Mouse (Mus musculus): ENCODE measurements around the gene Magoh. TPM values are rescaled to one million over a fixed set of nuclear protein-coding genes. Genes with fewer than 3 reads are reported as not detected.
A peak's percentile ranks its signal among the peaks of the same experiment; 100 is the strongest.

Magoh gene
- total RNA-seq, 2 experiments from 2014 or later = 33.9 to 41.7 TPM

DNA sequence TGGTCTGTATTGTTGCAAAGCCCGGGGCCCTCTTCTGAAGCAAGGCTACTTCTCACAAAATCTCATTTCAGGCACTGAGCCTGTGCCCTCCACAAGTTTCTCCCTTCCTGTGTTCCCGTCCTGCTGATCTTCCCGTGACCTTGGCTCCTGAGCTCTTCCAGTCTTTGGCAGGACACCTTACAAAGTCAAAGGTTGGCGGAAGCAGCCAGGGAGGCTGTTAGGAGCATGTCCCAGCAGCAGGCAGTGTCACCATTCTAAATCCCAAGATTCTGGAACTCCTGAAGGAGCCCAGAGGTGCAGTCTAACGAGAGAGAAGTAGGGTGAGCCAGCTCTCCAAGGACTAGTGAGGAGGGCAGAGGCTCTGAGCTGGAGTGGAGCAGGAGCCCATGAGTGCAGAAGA is 31.0 kb upstream of the Magoh start:
- no peak for TF ChIP-seq CTCF (IDR thresholded peaks at IDR 0.05)
- DNase-seq (ENCODE audit: extremely low spot score in 1 of 2, low spot score in 2 of 2) = no peak
- Histone ChIP-seq H3K4me3 (no peak overlapping the region), H3K27ac (no peak overlapping the region)
- intact Hi-C loops (cut with DNase I) = loop anchor here (5.0 kb wide), 1 partner anchor 236 kb away; no protein-coding TSS in a partner anchor

DNA sequence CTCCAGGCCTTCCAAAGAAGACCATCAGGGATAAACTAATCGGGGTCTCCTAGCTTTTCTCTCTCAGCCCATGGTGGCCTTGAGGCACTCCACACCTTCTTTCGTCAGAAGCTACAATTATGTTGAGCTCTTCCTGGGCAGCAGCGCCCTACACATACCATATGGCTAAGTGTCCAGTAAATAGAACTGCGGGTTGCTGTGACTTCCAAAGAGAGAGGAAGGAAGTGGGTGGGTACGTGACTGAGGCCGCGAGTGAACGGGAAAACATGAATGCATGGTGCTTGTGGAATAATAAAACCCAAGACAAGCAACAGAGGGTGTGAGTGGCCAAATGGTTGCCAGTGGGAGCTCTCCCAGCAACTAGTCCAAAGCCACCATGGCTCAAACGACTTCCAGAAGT is 29.9 kb upstream of the Magoh start:
- no peak for DNase-seq (ENCODE audit: extremely low spot score in 1 of 2, low spot score in 2 of 2)
- intact Hi-C loops (cut with DNase I) = loop anchor here (5.0 kb wide), 1 partner anchor 237 kb away; no protein-coding TSS in a partner anchor
- Histone ChIP-seq H3K4me3 (no peak overlapping the region), H3K27ac (no peak overlapping the region)
- TF ChIP-seq CTCF (IDR thresholded peaks at IDR 0.05) = no peak

DNA sequence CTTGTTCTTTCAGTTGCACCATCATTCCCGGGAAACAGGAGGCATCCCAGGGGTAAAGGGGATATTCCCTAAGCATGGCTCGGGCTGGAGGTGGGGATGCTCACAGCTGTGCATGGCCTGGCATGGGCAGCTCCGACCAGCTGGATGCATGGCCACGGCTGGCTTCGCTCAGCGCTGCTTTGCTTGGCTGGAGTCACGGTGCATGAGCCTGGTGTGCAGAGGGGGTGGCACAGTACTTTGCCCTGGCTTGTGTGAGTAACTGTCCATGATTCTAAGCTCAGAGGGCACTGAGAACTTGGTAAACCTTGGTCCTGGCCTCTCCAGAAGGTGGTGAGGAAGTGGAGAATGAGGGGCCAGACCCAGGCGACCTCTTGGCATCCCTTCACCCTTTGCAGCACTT is 29.5 kb upstream of the Magoh start:
- intact Hi-C loops (cut with DNase I) = no loop called here
- TF ChIP-seq CTCF (IDR thresholded peaks at IDR 0.05) = no peak

DNA sequence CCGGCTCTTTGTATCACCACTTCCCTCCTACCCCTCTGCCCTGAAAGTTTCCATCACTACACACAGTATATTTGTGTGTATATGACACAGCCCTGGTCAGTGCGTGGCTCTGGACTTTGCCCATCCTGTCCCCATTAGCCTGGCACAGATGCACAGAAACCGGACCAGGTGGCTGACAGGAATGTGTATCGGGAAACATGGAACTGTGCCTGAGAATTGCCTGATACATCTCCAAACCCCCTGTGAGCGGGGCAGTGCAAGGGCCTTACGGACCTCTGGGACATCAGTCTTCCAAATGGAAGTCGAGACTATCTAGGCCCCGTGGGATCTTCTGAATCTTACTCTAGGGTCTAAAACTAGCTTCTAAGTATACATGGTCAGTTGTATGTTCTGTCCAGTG is 26.2 kb upstream of the Magoh start:
- intact Hi-C loops (cut with DNase I) = no loop called here
- TF ChIP-seq CTCF (IDR thresholded peaks at IDR 0.05) = no peak
- Histone ChIP-seq H3K27ac (no peak overlapping the region), H3K4me3 (no peak overlapping the region)
- no peak for DNase-seq (ENCODE audit: extremely low spot score in 1 of 2, low spot score in 2 of 2)

More for the DNA sequence above, 29.5 kb upstream of the Magoh start:
- no peak overlapping the region for H3K4me3 ChIP-seq
- DNase-seq (ENCODE audit: extremely low spot score in 1 of 2, low spot score in 2 of 2) = no peak
- no peak overlapping the region for H3K27ac ChIP-seq

DNA sequence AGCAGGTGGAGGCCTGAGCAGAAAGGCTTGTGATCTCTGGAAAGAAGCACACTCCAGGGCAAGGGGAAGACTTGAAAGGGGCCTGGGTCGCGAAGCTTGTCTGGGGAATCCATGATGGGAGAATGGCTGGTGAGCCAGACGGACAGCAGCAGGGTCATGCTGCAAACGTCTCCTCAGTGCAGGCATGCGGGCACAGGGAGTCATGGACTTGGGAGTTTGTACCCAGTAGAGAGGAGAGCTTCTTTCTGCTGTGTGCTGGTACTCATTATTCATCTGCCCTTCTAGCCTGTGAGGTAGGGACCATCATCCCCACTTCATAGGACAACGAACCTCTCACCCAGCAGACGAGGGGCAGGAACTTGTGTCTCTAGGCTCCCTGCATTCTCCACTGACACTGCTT is 25.7 kb upstream of the Magoh start:
- intact Hi-C loops (cut with DNase I) = no loop called here
- DNase-seq (ENCODE audit: extremely low spot score in 1 of 2, low spot score in 2 of 2) = no peak
- Histone ChIP-seq H3K4me3 (no peak overlapping the region), H3K27ac (no peak overlapping the region)
- TF ChIP-seq CTCF (IDR thresholded peaks at IDR 0.05) = no peak

DNA sequence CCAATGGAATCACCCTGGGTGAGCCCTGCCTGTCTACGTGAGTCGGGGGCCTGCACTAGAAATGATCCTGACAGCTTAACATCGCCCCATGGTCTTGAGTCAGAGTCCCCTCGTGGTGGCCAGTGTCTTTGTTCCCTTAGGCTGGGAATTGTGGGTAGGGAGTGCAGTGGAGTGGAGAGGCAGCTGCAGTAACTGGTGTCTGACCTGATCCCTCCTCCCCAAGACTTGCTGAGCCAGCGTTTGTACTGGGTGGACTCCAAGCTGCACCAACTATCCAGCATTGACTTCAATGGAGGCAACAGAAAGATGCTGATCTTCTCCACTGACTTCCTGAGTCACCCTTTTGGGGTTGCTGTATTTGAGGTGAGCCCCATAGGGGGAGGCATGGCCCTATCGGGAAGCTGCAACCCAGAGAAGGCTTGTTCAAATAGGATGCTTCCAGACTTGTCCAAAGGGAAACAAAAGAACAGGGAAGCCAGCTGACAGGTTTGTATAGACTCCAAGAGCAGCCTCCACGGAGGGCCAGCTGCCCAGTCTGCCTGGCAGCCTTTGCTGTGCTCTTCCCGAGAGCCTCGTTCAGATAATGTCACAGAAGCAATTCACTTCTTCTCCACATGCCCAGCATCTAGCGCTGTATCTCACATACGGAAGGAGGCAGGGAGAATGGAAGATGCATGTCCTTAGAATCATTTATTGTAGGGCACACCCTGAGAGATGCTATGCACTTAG is 22.4 kb upstream of the Magoh start:
- TF ChIP-seq CTCF (IDR thresholded peaks at IDR 0.05) = peak; percentile 43
- no peak overlapping the region for H3K27ac ChIP-seq
- H3K4me3 ChIP-seq = no peak overlapping the region
- DNase-seq (ENCODE audit: extremely low spot score in 1 of 2, low spot score in 2 of 2) = no peak
- intact Hi-C loops (cut with DNase I) = no loop called here

DNA sequence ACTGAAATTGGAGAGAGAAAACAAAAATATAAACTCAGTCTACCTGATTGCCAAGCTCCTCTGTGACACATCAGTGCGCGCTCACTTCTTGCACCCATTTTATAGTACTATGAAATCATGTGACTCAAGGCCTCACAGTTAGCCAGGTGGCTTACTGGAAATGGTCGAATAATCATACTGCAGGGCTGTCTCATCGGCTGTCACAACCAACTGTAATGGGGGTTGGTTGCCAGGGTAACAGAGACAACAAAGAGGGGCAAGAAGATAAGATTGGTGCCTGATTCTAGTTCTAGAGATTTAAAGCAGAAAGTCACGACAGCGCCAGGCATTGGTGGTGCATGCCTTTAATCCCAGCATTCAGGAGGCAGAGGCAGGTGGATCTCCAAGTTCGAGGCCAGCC is 20.6 kb upstream of the Magoh start:
- Histone ChIP-seq H3K4me3 (no peak overlapping the region), H3K27ac (no peak overlapping the region)
- TF ChIP-seq CTCF (IDR thresholded peaks at IDR 0.05) = no peak
- no peak for DNase-seq (ENCODE audit: extremely low spot score in 1 of 2, low spot score in 2 of 2)
- intact Hi-C loops (cut with DNase I) = no loop called here

DNA sequence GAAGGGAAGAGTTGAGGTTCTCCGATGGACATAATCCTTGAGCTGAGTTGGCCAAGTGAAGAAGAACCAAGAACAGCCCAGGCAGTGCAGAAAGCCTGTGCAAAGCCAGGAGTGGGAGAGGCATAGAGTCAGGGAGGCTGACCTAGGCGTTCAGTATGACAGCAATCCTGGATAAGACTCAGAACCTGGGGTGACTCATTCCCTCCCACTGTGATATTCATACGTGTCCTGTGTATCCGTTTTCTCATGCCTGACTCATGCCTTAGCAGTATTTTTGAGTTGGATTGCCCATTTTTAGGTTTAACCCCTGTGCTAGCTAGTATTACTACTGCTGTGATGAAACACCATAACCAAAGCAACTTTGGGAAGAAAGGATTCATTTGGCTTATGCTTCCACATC is 14.7 kb upstream of the Magoh start:
- no peak for DNase-seq (ENCODE audit: extremely low spot score in 1 of 2, low spot score in 2 of 2)
- no peak for TF ChIP-seq CTCF (IDR thresholded peaks at IDR 0.05)
- Histone ChIP-seq H3K4me3 (no peak overlapping the region), H3K27ac (no peak overlapping the region)
- intact Hi-C loops (cut with DNase I) = no loop called here

DNA sequence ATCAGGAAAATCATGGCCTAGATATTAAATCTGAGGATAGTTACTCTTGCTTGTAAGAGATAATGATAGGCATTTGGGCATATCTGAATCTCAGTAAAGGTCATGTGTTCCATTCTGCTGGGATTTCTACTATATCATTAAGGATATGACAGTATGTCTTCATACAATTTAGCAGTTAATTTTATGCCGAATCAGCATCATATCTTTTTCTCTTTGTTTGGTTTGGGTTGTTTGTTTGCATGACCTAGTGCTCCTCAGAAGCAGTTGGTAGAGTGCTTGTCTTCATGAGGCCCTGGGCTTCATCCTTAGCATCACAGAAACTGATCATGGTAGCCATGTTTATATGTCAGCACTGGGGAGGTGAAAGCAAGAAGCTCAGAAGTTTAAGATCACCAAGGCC is 2.1 kb downstream of the Magoh start:
- no peak overlapping the region for H3K27ac ChIP-seq
- intact Hi-C loops (cut with DNase I) = no loop called here
- TF ChIP-seq CTCF (IDR thresholded peaks at IDR 0.05) = no peak
- no peak overlapping the region for H3K4me3 ChIP-seq
- DNase-seq (ENCODE audit: extremely low spot score in 1 of 2, low spot score in 2 of 2) = no peak

DNA sequence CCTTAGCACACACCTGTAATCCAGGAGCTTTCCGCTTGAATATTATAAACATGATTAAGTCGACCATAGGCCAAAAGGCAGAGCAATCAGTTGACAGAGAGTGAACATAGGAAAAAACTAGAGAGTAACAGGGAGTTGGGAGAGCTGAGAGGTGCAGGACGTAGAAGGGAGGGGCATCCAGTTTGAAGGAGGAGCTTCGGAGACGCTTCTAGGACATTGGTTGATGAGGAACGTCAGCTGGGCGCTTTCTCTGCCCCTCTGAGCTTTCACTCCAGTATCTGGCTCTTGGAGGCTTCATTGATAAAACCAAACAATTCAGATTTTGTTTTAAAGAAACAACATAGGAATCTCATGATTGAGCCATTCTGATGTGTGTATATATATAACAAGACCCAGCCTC is 6.8 kb downstream of the Magoh start:
- no peak overlapping the region for H3K4me3 ChIP-seq
- intact Hi-C loops (cut with DNase I) = loop anchor here (5.0 kb wide), 1 partner anchor 84 kb away; the partner anchor contains the start of gene Lrp8
- no peak for TF ChIP-seq CTCF (IDR thresholded peaks at IDR 0.05)
- no peak overlapping the region for H3K27ac ChIP-seq
- DNase-seq (ENCODE audit: extremely low spot score in 1 of 2, low spot score in 2 of 2) = no peak

DNA sequence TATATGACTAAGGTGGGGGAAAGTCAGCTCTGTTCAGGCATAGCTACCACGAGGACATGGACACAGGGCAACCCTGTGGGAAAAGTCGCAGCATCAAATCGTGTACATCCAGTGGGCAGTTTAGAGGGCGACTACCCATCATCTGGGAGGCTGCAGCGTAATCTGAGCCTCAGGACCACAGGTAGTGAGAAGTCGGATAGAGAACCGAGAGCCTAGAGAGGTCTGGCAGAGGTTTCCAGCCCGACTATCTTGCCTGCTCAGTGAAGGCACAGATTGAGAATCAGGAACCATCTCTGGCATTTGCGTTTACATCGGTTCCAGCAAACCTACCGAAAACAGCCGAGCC is 9.8 kb downstream of the Magoh start:
- peak overlapping the region; percentile 61 for H3K4me3 ChIP-seq
- peak overlapping the region; percentile 94 for H3K27ac ChIP-seq
- DNase-seq (ENCODE audit: extremely low spot score in 1 of 2, low spot score in 2 of 2) = no peak
- TF ChIP-seq CTCF (IDR thresholded peaks at IDR 0.05) = no peak
- intact Hi-C loops (cut with DNase I) = loop anchor here (1.0 to 5.0 kb wide), 2 partner anchors 10 to 87 kb away; partner anchors contain the start of genes Lrp8 and Magoh

DNA sequence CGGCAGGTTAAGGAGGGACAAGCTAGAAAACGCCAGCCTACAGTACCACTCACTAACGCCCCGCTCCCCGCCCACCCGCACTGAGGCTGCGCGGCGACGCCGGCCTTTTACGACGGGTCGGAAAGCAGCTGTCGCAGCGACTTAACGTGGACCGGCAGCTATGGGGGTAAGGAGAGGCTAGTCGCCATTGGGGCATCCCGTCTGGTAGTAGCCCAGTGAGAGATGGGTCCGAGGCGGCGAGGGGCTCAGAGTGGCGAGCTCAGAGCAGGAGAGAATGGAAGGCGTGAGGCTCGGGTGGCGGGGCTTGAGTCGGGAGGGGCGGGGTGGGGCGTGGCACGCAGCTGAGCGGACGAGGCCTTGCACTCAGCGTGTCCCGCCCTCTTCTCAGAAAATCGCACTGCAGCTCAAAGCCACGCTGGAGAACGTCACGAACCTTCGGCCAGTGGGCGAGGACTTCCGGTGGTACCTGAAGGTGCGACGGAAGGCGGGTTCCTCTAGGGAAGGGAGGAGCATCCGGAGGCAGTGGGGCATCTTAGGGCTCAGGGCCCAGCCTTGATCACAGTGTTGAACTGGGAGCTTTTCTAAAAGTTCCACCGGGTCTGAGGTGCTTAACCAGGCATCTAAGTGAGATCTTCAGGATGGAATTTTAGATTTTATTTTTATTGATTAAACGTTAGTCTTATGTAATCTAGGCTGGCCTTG is 10.3 kb downstream of the Magoh start, which contains the start of gene 0610037L13Rik:
0610037L13Rik (plus strand) TSS at position 83 of the 702 bp plus-strand sequence.
- peak within 1 kb of the TSS; percentile 94 for H3K27ac ChIP-seq
- H3K4me3 ChIP-seq = peak within 1 kb of the TSS; percentile 61
- intact Hi-C loops (cut with DNase I) = loop anchor here (1.0 to 5.0 kb wide), 4 partner anchors 11 to 437 kb away; partner anchors contain the start of genes Coa7, Lrp8 and Magoh
- DNase-seq (ENCODE audit: extremely low spot score in 1 of 2, low spot score in 2 of 2) = peak; percentile 94 to 95
- no peak for TF ChIP-seq CTCF (IDR thresholded peaks at IDR 0.05)
